Mouse (Mus musculus): ENCODE measurements around the gene Det1.

GRCm38 (mm10) chr7:78807192-78807591 lies 39.9 kb downstream of the Det1 start:
- no peak for TF ChIP-seq POLR2A (IDR thresholded peaks at IDR 0.05; ENCODE audit: control insufficient read depth in 1 of 2, insufficient read depth in 1 of 2, low read depth in 1 of 2, low read length in 2 of 2, poor library complexity in 1 of 2)
- no peak for TF ChIP-seq CTCF (IDR thresholded peaks at IDR 0.05 in 2 of 3, conservative IDR thresholded peaks at IDR 0.05 in 1 of 3; ENCODE audit: control insufficient read depth in 1 of 3, insufficient read depth in 1 of 3, low read depth in 2 of 3, low read length in 3 of 3, poor library complexity in 1 of 3, severe bottlenecking in 1 of 3)

Data from MEL (cell line).